ENCODE assay signal across 20 mouse cellular contexts in the genomic region with DNA sequence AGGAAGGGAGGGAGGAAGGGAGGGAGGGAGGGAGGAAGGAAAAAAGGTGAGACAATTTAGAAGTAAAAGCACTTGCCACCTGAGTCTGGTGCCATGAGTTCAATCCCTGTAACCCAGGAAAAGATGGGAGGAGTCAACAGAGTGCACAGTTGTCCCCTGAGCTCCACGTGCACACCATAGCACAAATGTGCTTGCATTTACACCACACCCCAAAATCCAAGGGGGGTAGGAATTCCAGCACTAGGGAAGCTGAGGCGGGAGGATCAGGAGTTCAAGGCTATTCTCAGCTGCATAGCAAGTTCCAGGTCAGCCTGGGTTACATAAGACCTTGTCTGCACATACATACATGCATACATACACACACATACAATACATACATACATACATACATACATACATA. TPM values are rescaled to one million over a fixed set of nuclear protein-coding genes. Genes with fewer than 3 reads are reported as not detected.
DNase-seq lines count a peak whose midpoint lies in the region; ATAC-seq and TF ChIP-seq lines count a peak whose summit lies in the region.
"Had no signal": no experiment of that assay in that cellular context is flagged by ENCODE, and none has a peak within 500 bp of the region (broad histone marks: within the 10 kb centered on the region; RNA-seq: fewer than 3 reads in every experiment).

No protein-coding gene starts in this region.

- H3K9ac ChIP-seq in heart, adult 2 months (ENCODE audit: low read depth, low read length) = peak overlapping the region; percentile 10; the same call in 1 of the 2 replicates
- no peak overlapping the region for H3K9ac ChIP-seq in kidney, postnatal 0 days (ENCODE audit: low read depth, low read length)
- H3K9ac ChIP-seq: hindbrain, embryonic 14.5 days; limb, embryonic 12.5 days; neural tube, embryonic 15.5 days; stomach, embryonic 15.5 days had no signal

- TF ChIP-seq POLR2A in heart, adult 2 months (IDR thresholded peaks at IDR 0.05; ENCODE audit: insufficient read depth, low read depth, low read length) = no peak

- peak in 1 of 2 experiments; percentile 31 for DNase-seq in heart, adult 2 months
- DNase-seq in heart, adult 9 months (ENCODE audit: low spot score in 2 of 2) = no peak
- no peak for DNase-seq in kidney, postnatal 0 days (ENCODE audit: low spot score)
- no peak for DNase-seq in kidney, adult 8-10 months
- peak; percentile 90 for DNase-seq in ES-CJ7 (ENCODE audit: low read depth, low spot score)
- no peak for DNase-seq in right cerebral cortex, postnatal 4 days
- DNase-seq: adrenal gland, adult 8-10 months; cerebellum, adult 9-11 months; embryo, embryonic 11 days had no signal

- no peak for TF ChIP-seq EP300 in heart, adult 2 months (IDR thresholded peaks at IDR 0.05; ENCODE audit: insufficient read depth, low read depth, low read length)

- peak overlapping the region; percentile 100 for H3K27ac ChIP-seq in heart, adult 2 months
- peak overlapping the region; percentile 79 for H3K27ac ChIP-seq in kidney, postnatal 0 days
- H3K27ac ChIP-seq in macrophage = peak overlapping the region; percentile 75
- H3K27ac ChIP-seq: hindbrain, embryonic 14.5 days; left cerebral cortex, adult 2 months; limb, embryonic 12.5 days; neural tube, embryonic 15.5 days had no signal

- peaks cover 50% of the 10 kb centered on the region for H3K4me1 ChIP-seq in heart, adult 2 months (ENCODE audit: control insufficient read depth, insufficient read depth, low read length)
- H3K4me1 ChIP-seq in kidney, postnatal 0 days (replicated peaks; ENCODE audit: insufficient read depth, low read length) = peaks cover 10% of the 10 kb centered on the region; the same call in 1 of the 2 replicates

- intact Hi-C loops in heart, adult 2 months (cut with DNase I) = no loop called here

- no peak overlapping the region for H3K4me2 ChIP-seq in kidney, postnatal 0 days (ENCODE audit: low read length)
- H3K4me2 ChIP-seq: hindbrain, embryonic 14.5 days; limb, embryonic 12.5 days; neural tube, embryonic 15.5 days; stomach, embryonic 15.5 days had no signal

- no peaks in the 10 kb centered on the region; the same call in 1 of the 2 replicates for H3K36me3 ChIP-seq in heart, adult 2 months (ENCODE audit: control insufficient read depth, insufficient read depth, low read length)
- no peaks in the 10 kb centered on the region for H3K36me3 ChIP-seq in kidney, postnatal 0 days (ENCODE audit: insufficient read depth, low read length)
- no peaks in the 10 kb centered on the region for H3K36me3 ChIP-seq in macrophage (ENCODE audit: inconsistent target)
- H3K36me3 ChIP-seq: G1E; limb, embryonic 12.5 days; neural tube, embryonic 15.5 days; stomach, embryonic 15.5 days had no signal

- WGBS in heart, adult 2 months = 39% methylated on average over 2 of the region's 2 CpGs
- 76% methylated on average over 2 of the region's 2 CpGs for WGBS in kidney, postnatal 0 days
- WGBS in macrophage (ENCODE audit: missing documents) = 83% methylated on average over 2 of the region's 2 CpGs

- no peak overlapping the region for H3K4me3 ChIP-seq in heart, adult 2 months
- H3K4me3 ChIP-seq in kidney, postnatal 0 days (replicated peaks; ENCODE audit: low read depth, low read length) = no peak overlapping the region
- H3K4me3 ChIP-seq in macrophage (ENCODE audit: inconsistent target) = no peak overlapping the region
- H3K4me3 ChIP-seq: left cerebral cortex, adult 2 months; limb, embryonic 12.5 days; neural tube, embryonic 15.5 days; stomach, embryonic 15.5 days had no signal

- no peaks in the 10 kb centered on the region for H3K79me2 ChIP-seq in heart, adult 2 months (replicated peaks; ENCODE audit: control insufficient read depth, insufficient read depth, low read length)
- no peaks in the 10 kb centered on the region for H3K79me2 ChIP-seq in macrophage (ENCODE audit: inconsistent target)

- ATAC-seq in kidney, postnatal 0 days (replicated peaks; ENCODE audit: low FRiP score, low read depth) = no peak
- ATAC-seq: forebrain, embryonic 14.5 days; intestine, embryonic 16.5 days had no signal

- H3K27me3 ChIP-seq in heart, adult 2 months (ENCODE audit: control insufficient read depth, insufficient read depth, low read length) = no peaks in the 10 kb centered on the region
- no peaks in the 10 kb centered on the region for H3K27me3 ChIP-seq in kidney, postnatal 0 days (ENCODE audit: insufficient read depth, low read length)
- H3K27me3 ChIP-seq: limb, embryonic 12.5 days; neural tube, embryonic 15.5 days; stomach, embryonic 15.5 days had no signal

- TF ChIP-seq CTCF in heart, adult 2 months (IDR thresholded peaks at IDR 0.05) = no peak
- TF ChIP-seq CTCF in kidney, postnatal 0 days (IDR thresholded peaks at IDR 0.05; ENCODE audit: low read depth) = no peak

- no peaks in the 10 kb centered on the region for H3K9me3 ChIP-seq in kidney, postnatal 0 days (replicated peaks; ENCODE audit: low read length)
- H3K9me3 ChIP-seq: G1E; limb, embryonic 12.5 days; neural tube, embryonic 15.5 days; stomach, embryonic 15.5 days had no signal

RNA-seq across cellular contexts. Expression of gene Gm16253, which starts 5.4 kb away (rescaled TPM):
- total RNA-seq in heart, adult 2 months (2021) = 1 to 10 TPM; 1.8 to 2.8 TPM
- not detected in 2 replicates for polyA plus RNA-seq in heart, adult 2 months (2012; rRNA removed)
- not detected in 2 replicates for polyA plus RNA-seq in kidney, postnatal 0 days (2015; fragmentation: Nextera tagmentation; extraction: Ambion mirVana)
- total RNA-seq in macrophage (2018; cell fraction: chromatin; rRNA removed) = not detected
- under 1 TPM in 8 of 26 experiments, not detected in 18; 0.19 to 0.52 (median 0.36) TPM for total RNA-seq in macrophage (2018; cell fraction: cytosol; rRNA removed)
- total RNA-seq in macrophage (2018; cell fraction: nucleus; rRNA removed) = not detected
- not detected in 3 replicates for polyA plus RNA-seq in macrophage (2018)
- total RNA-seq: adrenal gland, adult 8-10 months; G1E; granulocyte monocyte progenitor cell, adult 5-6 weeks; left cerebral cortex, adult 2 months; monocyte, adult 5-6 weeks had no signal
- polyA plus RNA-seq: forebrain, embryonic 14.5 days; G1E had no signal

RNA-seq across cellular contexts. Expression of gene Txnip, which starts 13.6 kb away (rescaled TPM):
- 100 to 1,000 TPM; 276 to 338 TPM for total RNA-seq in heart, adult 2 months (2021)
- 515 and 744 TPM in 2 replicates for polyA plus RNA-seq in heart, adult 2 months (2012; rRNA removed)
- polyA plus RNA-seq in kidney, postnatal 0 days (2015; fragmentation: Nextera tagmentation; extraction: Ambion mirVana) = 241 and 254 TPM in 2 replicates
- 100 to 1,000 TPM in 9 of 26 experiments, 10 to 100 TPM in 16, 1 to 10 TPM in 1; 8.8 to 741 (median 70.0) TPM for total RNA-seq in macrophage (2018; cell fraction: chromatin; rRNA removed)
- 100 to 1,000 TPM in 16 of 26 experiments, 10 to 100 TPM in 10; 12.9 to 504 (median 163) TPM for total RNA-seq in macrophage (2018; cell fraction: cytosol; rRNA removed)
- total RNA-seq in macrophage (2018; cell fraction: nucleus; rRNA removed) = 100 to 1,000 TPM in 11 of 26 experiments, 10 to 100 TPM in 15; 14.5 to 587 (median 82.2) TPM
- 198 to 536 TPM (median 239 TPM) in 3 replicates for polyA plus RNA-seq in macrophage (2018)

RNA-seq across cellular contexts. Expression of gene Polr3gl, which starts 22.6 kb away (rescaled TPM):
- total RNA-seq in heart, adult 2 months (2021) = 10 to 100 TPM; 24.3 to 35.0 TPM
- 20.1 and 21.9 TPM in 2 replicates for polyA plus RNA-seq in heart, adult 2 months (2012; rRNA removed)
- 26.0 and 28.2 TPM in 2 replicates for polyA plus RNA-seq in kidney, postnatal 0 days (2015; fragmentation: Nextera tagmentation; extraction: Ambion mirVana)
- total RNA-seq in macrophage (2018; cell fraction: chromatin; rRNA removed) = 100 to 1,000 TPM in 4 of 26 experiments, 10 to 100 TPM in 22; 12.2 to 172 (median 71.1) TPM
- 10 to 100 TPM; 19.2 to 53.8 (median 30.2) TPM for total RNA-seq in macrophage (2018; cell fraction: cytosol; rRNA removed)
- total RNA-seq in macrophage (2018; cell fraction: nucleus; rRNA removed) = 10 to 100 TPM; 16.6 to 93.9 (median 44.1) TPM
- polyA plus RNA-seq in macrophage (2018) = 31.8 to 127 TPM (median 41.1 TPM) in 3 replicates

RNA-seq across cellular contexts. Expression of gene Ankrd34a, which starts 25.1 kb away (rescaled TPM):
- total RNA-seq in heart, adult 2 months (2021) = 1 to 10 TPM; 1.3 to 2.4 TPM
- polyA plus RNA-seq in heart, adult 2 months (2012; rRNA removed) = 2.1 and 3.1 TPM in 2 replicates
- 1.2 and 1.3 TPM in 2 replicates for polyA plus RNA-seq in kidney, postnatal 0 days (2015; fragmentation: Nextera tagmentation; extraction: Ambion mirVana)
- total RNA-seq in macrophage (2018; cell fraction: chromatin; rRNA removed) = under 1 TPM in 1 of 26 experiments, not detected in 25; 0.32 TPM
- total RNA-seq in macrophage (2018; cell fraction: cytosol; rRNA removed) = under 1 TPM in 10 of 26 experiments, not detected in 16; 0.03 to 0.22 (median 0.09) TPM
- total RNA-seq in macrophage (2018; cell fraction: nucleus; rRNA removed) = under 1 TPM in 2 of 26 experiments, not detected in 24; 0.29 to 0.31 TPM
- 0.07 to 0.15 TPM in 2 of 3 replicates, not detected in the other for polyA plus RNA-seq in macrophage (2018)
- total RNA-seq: granulocyte monocyte progenitor cell, adult 5-6 weeks; monocyte, adult 5-6 weeks had no signal

RNA-seq across cellular contexts. Expression of gene Lix1l, which starts 29.6 kb away (rescaled TPM):
- total RNA-seq in heart, adult 2 months (2021) = 10 to 100 TPM; 24.7 to 25.3 TPM
- 25.2 and 39.9 TPM in 2 replicates for polyA plus RNA-seq in heart, adult 2 months (2012; rRNA removed)
- 4.9 and 5.2 TPM in 2 replicates for polyA plus RNA-seq in kidney, postnatal 0 days (2015; fragmentation: Nextera tagmentation; extraction: Ambion mirVana)
- total RNA-seq in macrophage (2018; cell fraction: chromatin; rRNA removed) = 10 to 100 TPM in 3 of 26 experiments, 1 to 10 TPM in 21, under 1 TPM in 2; 0.50 to 15.7 (median 3.9) TPM
- total RNA-seq in macrophage (2018; cell fraction: cytosol; rRNA removed) = 10 to 100 TPM in 7 of 26 experiments, 1 to 10 TPM in 19; 4.2 to 11.2 (median 7.2) TPM
- total RNA-seq in macrophage (2018; cell fraction: nucleus; rRNA removed) = 10 to 100 TPM in 2 of 26 experiments, 1 to 10 TPM in 24; 2.0 to 12.9 (median 4.6) TPM
- 7.5 to 9.5 TPM (median 8.3 TPM) in 3 replicates for polyA plus RNA-seq in macrophage (2018)
